Mouse (Mus musculus) gastrocnemius, adult 2 months (tissue): ENCODE data around the gene Golt1b. TPM values are rescaled to one million over a fixed set of nuclear protein-coding genes. Genes with fewer than 3 reads are reported as not detected.
A peak's percentile ranks its signal among the peaks of the same experiment; 100 is the strongest.

Experiments
- DNase-seq: peaks from one replicate; pipeline ENCODE4 v3.0.0; 2022
- H3K27ac ChIP-seq: fragments of 200-600 bp; 2 replicates; pipeline ENCODE4 v1.8.1; 2022; ENCODE audit warnings: mild to moderate bottlenecking
- H3K4me3 ChIP-seq: fragments of 200-600 bp; 2 replicates; pipeline ENCODE4 v1.8.1; 2022; ENCODE audit warnings: mild to moderate bottlenecking, moderate library complexity
- CTCF ChIP-seq: fragments of 200-600 bp; IDR thresholded peaks from 2 replicates; pipeline ENCODE4 v1.8.1; 2022; ENCODE audit warnings: antibody characterized with exemption, mild to moderate bottlenecking, moderate library complexity
- intact Hi-C: fragments of 180-260 bp; cut with DNase I; formaldehyde crosslinking; loops from one replicate; pipeline ENCODE4 v1.15.1; 2025
- total RNA-seq, 2 experiments: library from RNA; stranded (reverse); gene quantifications; 2 replicates each; pipeline ENCODE4 v1.2.3; 2021

The Golt1b gene
- total RNA-seq, 2 experiments from 2014 or later, result 17.3 to 18.5 TPM

DNA sequence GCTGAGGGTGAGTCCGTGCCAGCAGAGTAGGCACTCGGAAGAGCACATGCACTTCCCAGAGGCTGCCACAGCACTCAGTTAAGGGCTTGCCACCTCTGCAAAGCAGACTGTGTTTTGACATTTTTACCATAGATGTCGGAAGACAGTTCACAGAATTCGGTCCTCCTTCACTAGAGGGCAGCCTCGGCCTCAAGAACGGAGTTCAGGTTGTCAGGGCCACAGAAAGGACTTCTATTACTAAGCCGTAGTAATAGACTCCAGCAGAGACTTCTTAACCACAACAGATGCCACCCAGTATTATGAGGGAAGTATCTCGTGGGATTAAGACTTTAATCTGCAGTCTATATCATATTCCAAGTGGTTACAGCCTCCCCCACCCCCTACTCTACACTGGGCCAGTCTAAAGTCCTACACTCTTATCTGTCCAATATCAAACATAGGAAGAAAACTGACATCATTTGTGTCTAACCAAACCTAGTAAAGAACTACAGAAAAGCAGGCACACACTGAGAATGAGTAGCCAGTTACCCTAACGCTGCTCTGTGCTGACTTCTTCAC lies 23.9 kb upstream of the Golt1b start:
- peak; percentile 18; the same call in 1 of the 2 replicates for TF ChIP-seq CTCF
- H3K27ac ChIP-seq, result no peak overlapping the region
- no peak overlapping the region for H3K4me3 ChIP-seq
- intact Hi-C loops, result no loop called here
- DNase-seq, result no peak

DNA sequence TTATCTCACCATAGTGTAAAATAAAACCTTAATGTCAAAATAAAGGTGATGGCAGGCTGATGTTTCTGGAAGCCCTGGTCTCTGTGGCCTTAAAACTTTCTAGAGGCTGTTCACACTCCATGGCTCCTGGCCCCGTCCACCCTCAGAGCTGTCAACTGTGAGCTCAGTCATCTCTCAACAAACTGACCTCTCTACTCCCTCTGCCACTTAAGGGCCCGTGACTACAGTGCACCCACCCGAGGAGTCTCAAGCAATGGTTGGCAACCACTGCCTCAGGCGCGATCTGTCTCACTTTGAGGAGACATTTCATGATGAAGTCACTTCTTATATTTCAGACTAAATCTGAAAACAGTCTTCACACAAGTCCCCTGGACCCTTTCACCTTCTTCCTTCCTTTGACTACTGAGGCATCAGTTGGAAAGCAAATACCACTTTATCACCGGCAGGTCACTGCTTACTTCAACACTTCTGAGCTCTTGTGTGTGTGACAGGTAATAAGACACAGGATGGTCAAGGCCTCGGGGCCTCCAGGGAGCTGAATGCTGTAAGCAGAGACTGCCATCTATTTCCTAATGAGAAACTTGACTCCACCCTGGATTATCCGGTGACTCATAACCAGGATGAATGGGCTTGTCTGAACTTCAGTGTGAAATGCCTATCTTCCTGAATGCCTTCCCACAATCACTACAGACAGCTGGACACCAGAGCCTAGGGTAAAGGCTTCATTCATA lies 21.1 kb upstream of the Golt1b start:
- H3K27ac ChIP-seq, result no peak overlapping the region
- no peak overlapping the region for H3K4me3 ChIP-seq
- no peak for TF ChIP-seq CTCF
- intact Hi-C loops, result no loop called here
- no peak for DNase-seq

DNA sequence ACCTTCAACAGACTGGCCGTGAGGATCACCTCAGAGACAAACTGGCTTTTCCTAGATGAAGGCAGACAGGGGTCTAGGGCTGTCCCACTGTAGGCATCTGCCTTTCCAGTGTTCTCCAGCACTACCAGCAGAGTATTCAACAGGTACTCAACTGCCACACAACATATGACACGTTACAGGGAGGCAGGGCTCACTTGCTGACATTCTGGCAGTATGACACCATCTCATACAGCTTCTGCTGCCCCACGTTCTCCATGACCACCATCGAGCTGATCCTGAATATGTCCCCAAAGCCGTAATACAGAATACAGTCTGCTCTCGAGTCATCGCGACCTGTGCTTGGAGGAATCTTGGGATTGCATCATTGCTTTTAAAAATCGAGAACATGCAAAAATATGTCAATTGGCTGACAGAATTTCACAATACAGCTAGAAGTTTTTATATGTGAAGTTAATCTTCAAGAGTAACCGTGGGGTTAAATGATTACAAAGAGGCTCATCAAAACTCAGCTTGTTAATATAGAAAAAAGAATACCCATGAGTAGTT lies 20.5 kb upstream of the Golt1b start:
- intact Hi-C loops, result no loop called here
- Histone ChIP-seq H3K27ac (no peak overlapping the region), H3K4me3 (no peak overlapping the region)
- TF ChIP-seq CTCF, result no peak
- no peak for DNase-seq

GRCm38 (mm10) chr6:142367565-142367964 lies 19.5 kb upstream of the Golt1b start:
- no peak for DNase-seq
- intact Hi-C loops, result no loop called here

GRCm38 (mm10) chr6:142369568-142369967 lies 17.5 kb upstream of the Golt1b start:
- Histone ChIP-seq H3K4me3 (no peak overlapping the region), H3K27ac (no peak overlapping the region)
- intact Hi-C loops, result no loop called here
- TF ChIP-seq CTCF, result no peak
- DNase-seq, result no peak

More at GRCm38 (mm10) chr6:142367565-142367964, 19.5 kb upstream of the Golt1b start:
- no peak for TF ChIP-seq CTCF
- H3K4me3 ChIP-seq, result no peak overlapping the region
- no peak overlapping the region for H3K27ac ChIP-seq

DNA sequence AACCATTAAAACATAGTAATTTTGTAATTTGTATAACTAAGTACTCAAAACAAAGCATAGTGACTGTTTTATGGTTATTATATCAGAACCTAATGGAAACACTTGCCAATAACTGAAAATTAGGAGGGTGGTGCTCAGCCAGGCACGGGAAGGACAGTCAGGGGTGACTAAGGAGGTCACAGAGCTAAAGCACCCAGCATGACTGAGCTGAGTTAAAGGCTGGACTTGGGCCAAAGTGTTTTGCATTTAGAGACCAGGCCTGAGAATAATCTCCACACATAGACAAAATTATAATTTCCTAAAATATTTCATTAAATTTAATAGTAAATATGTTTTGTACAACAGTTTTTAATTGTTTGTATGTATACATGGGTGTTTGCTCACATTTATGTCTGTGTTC lies 9.9 kb upstream of the Golt1b start:
- intact Hi-C loops, result no loop called here
- H3K27ac ChIP-seq, result no peak overlapping the region
- H3K4me3 ChIP-seq, result no peak overlapping the region
- no peak for TF ChIP-seq CTCF
- DNase-seq, result no peak

DNA sequence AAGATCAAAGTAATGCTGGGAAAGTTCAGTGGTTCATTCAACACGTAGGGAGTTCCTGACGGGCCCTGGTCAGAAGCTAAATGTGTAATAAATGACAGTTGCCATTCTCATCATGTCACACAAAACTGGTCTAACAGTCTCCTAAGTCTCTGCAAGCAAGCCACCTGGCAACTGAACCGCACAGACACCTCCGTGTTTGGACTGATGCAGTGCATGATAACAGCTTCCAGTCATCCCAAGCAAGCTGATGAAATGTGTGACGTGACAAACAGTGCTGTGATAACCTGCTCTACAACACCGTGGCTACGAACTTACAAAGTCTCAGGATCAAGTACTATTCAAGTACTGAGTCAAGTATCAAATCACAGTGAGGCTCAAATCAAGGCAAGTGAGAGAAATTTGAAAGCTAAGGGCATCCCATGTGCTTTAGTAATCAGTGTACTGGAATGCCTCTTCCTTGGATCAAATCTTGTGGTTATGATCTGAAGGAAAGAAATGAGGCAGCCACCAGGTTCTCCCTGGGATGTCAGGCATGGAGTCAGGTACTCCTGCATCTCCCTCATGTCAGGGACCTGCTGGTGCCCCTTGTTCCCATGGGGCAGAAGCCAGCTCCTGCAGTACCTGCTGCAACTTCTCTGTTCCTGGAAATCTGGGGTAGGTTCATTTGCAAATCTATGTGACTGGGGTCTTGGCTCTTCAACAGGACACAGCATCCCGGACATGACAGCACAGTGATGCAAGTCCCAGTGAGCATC lies 8.3 kb upstream of the Golt1b start:
- no peak for TF ChIP-seq CTCF
- intact Hi-C loops, result no loop called here
- Histone ChIP-seq H3K4me3 (no peak overlapping the region), H3K27ac (no peak overlapping the region)
- no peak for DNase-seq

DNA sequence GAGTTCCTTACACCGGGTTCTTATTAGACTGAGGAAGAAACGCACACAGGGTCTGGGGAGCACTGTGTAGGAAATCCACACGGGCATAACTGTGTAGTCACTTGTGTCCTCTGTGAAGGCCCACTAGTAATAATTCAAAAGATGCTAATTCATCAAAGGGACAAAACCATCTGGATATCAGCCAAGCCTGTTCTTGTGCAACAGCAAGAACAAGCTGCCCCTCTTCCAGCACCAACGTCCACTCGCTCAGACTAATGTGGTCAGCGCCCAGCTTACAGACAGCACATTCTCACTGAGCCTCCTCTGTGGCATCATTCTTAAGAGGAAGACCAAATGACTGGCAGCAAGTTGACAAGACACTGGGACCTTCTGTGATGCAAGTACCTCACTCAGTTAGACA lies 7.1 kb upstream of the Golt1b start:
- H3K27ac ChIP-seq, result no peak overlapping the region
- H3K4me3 ChIP-seq, result no peak overlapping the region
- DNase-seq, result no peak
- intact Hi-C loops, result no loop called here
- TF ChIP-seq CTCF, result no peak

GRCm38 (mm10) chr6:142381615-142382014 lies 5.4 kb upstream of the Golt1b start:
- no peak for TF ChIP-seq CTCF
- no peak for DNase-seq
- intact Hi-C loops, result no loop called here
- Histone ChIP-seq H3K27ac (no peak overlapping the region), H3K4me3 (no peak overlapping the region)

GRCm38 (mm10) chr6:142384521-142384920 lies 2.5 kb upstream of the Golt1b start:
- TF ChIP-seq CTCF, result no peak
- H3K4me3 ChIP-seq, result no peak overlapping the region
- DNase-seq, result no peak
- intact Hi-C loops, result no loop called here
- no peak overlapping the region for H3K27ac ChIP-seq

DNA sequence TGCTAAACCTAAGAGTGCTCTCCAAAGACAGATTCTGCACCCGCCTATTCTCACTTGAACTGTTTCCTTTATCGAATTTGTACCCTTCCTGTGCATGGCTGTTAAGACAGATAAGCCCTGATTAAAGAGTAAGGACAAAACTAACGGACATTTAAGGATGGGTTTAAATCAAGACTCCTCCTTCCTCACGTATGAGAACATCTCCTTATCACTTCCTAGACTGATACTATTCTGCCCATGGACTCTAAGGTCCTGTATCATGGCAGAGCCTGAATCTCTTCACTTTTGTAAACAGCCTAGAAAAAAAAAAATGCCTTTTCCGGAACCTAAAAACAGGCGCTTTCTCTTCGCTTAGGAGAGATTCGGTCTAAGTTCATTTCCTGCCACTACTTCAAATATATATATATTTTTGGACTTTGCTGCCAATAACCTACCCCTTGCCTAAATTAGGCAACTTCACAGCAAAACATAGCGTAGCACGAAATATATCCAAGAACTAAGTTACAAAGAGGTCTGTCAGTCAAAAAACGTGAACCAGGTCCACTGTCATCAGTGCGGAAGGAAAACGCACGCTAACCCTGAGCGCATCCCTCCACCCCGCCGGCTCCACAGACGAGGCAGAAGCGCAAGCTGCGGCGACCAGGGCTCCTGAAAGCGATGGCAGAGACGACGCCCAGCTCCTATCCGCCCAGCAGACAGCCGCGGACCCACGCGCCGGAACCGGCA lies 573 bp upstream of the Golt1b start:
- intact Hi-C loops, result loop anchor here (5.0 kb wide), 3 partner anchors 39 to 371 kb away; partner anchors contain the start of genes Cmas and Pyroxd1
- no peak for TF ChIP-seq CTCF
- Histone ChIP-seq H3K27ac (peak overlapping the region; percentile 90), H3K4me3 (peak overlapping the region; percentile 95)
- no peak for DNase-seq

GRCm38 (mm10) chr6:142387755-142388271 lies 792 bp downstream of the Golt1b start:
- no peak for DNase-seq
- intact Hi-C loops, result loop anchor here (5.0 kb wide), 3 partner anchors 41 to 369 kb away; partner anchors contain the start of genes Cmas and Pyroxd1
- Histone ChIP-seq H3K4me3 (peak overlapping the region; percentile 95), H3K27ac (peak overlapping the region; percentile 90)
- TF ChIP-seq CTCF, result no peak
